ENCODE assay signal across 29 mouse cellular contexts in genomic region chr13:13458138-13458737, GRCm38 (mm10). TPM values are rescaled to one million over a fixed set of nuclear protein-coding genes. Genes with fewer than 3 reads are reported as not detected.
A peak's percentile ranks its signal among the peaks of the same experiment; 100 is the strongest.
DNase-seq lines count a peak whose midpoint lies in the region; ATAC-seq and TF ChIP-seq lines count a peak whose summit lies in the region.
"Had no signal": no experiment of that assay in that cellular context is flagged by ENCODE, and none has a peak within 500 bp of the region (broad histone marks: within the 10 kb centered on the region; RNA-seq: fewer than 3 reads in every experiment).

No protein-coding gene starts in this region.

- TF ChIP-seq CTCF in lung, embryonic 14.5 days (IDR thresholded peaks at IDR 0.05; ENCODE audit: low read depth): no peak
- TF ChIP-seq CTCF in lung, adult 2 months (IDR thresholded peaks at IDR 0.05; ENCODE audit: insufficient read depth, low read length): no peak
- no peak for TF ChIP-seq CTCF in midbrain, postnatal 0 days (IDR thresholded peaks at IDR 0.05)

- DNase-seq in lung, embryonic 14.5 days: peak; percentile 83
- DNase-seq in lung, adult 2 months: no peak
- peak; percentile 31 for DNase-seq in midbrain, postnatal 0 days (ENCODE audit: low spot score)
- DNase-seq in midbrain, embryonic 11.5 days (ENCODE audit: low spot score, missing footprints): no peak
- peak; percentile 7 for DNase-seq in fat pad, adult 2 months (ENCODE audit: extremely low read depth, low read depth, low spot score)
- no peak for DNase-seq in adrenal gland, adult 2 months
- DNase-seq: adrenal gland, postnatal 10 days; B cell, adult 2 months; cerebellum, adult 11 months; cerebellum, adult 9-10 months; cerebellum, postnatal 36 days; gastrocnemius, postnatal 14 days; heart, adult 11 months; kidney, adult 2 months; kidney, postnatal 36 days; liver, embryonic 13.5 days; right cerebral cortex, postnatal 14 days; thymus, postnatal 4 days had no signal

- no peak overlapping the region for H3K4me2 ChIP-seq in lung, embryonic 14.5 days
- no peak overlapping the region for H3K4me2 ChIP-seq in midbrain, postnatal 0 days (ENCODE audit: low read depth, low read length, poor library complexity, severe bottlenecking)
- H3K4me2 ChIP-seq in midbrain, embryonic 11.5 days: no peak overlapping the region
- H3K4me2 ChIP-seq: heart, embryonic 15.5 days; hindbrain, embryonic 14.5 days; intestine, embryonic 15.5 days; liver, embryonic 13.5 days; midbrain, embryonic 15.5 days; neural tube, embryonic 12.5 days had no signal

- ATAC-seq in lung, embryonic 14.5 days (ENCODE audit: insufficient read depth): peak; percentile 85
- ATAC-seq in midbrain, postnatal 0 days (ENCODE audit: low FRiP score): no peak
- no peak for ATAC-seq in midbrain, embryonic 11.5 days (ENCODE audit: low FRiP score)
- ATAC-seq: activated CD4-positive, CD25-positive, alpha-beta regulatory T cell, adult 4 months; forebrain, embryonic 14.5 days; intestine, embryonic 15.5 days; midbrain, embryonic 15.5 days had no signal

- TF ChIP-seq POLR2A in lung, adult 2 months (IDR thresholded peaks at IDR 0.05; ENCODE audit: borderline replicate concordance, extremely low read depth, low read depth, low read length): no peak

- peaks cover 12% of the 10 kb centered on the region for H3K4me1 ChIP-seq in lung, embryonic 14.5 days (ENCODE audit: insufficient read depth)
- H3K4me1 ChIP-seq in lung, adult 2 months (ENCODE audit: control insufficient read depth, insufficient read depth, low read length): peaks cover 5% of the 10 kb centered on the region; the same call in 1 of the 2 replicates
- no peaks in the 10 kb centered on the region for H3K4me1 ChIP-seq in midbrain, postnatal 0 days (ENCODE audit: insufficient read depth, low read length)
- H3K4me1 ChIP-seq in midbrain, embryonic 11.5 days (ENCODE audit: control insufficient read depth, insufficient read depth, low read length): no peaks in the 10 kb centered on the region
- H3K4me1 ChIP-seq: intestine, embryonic 15.5 days; midbrain, embryonic 15.5 days; neural tube, embryonic 12.5 days had no signal

- no peaks in the 10 kb centered on the region for H3K9me3 ChIP-seq in lung, embryonic 14.5 days (ENCODE audit: low read depth, low read length)
- H3K9me3 ChIP-seq in midbrain, postnatal 0 days (ENCODE audit: low read length): no peaks in the 10 kb centered on the region
- no peaks in the 10 kb centered on the region for H3K9me3 ChIP-seq in midbrain, embryonic 11.5 days (ENCODE audit: control insufficient read depth, low read length)
- H3K9me3 ChIP-seq: heart, embryonic 10.5 days; heart, embryonic 15.5 days; intestine, embryonic 15.5 days; liver, embryonic 13.5 days; midbrain, embryonic 15.5 days; neural tube, embryonic 12.5 days had no signal

- WGBS in lung, embryonic 14.5 days: 44% methylated on average over 4 of the region's 4 CpGs
- 42% methylated on average over 4 of the region's 4 CpGs for WGBS in lung, adult 2 months
- whole genome bisulfite sequencing in midbrain, postnatal 0 days: 76% methylated on average over 4 of the region's 4 CpGs
- WGBS in midbrain, embryonic 11.5 days: 85% methylated on average over 4 of the region's 4 CpGs

- no peaks in the 10 kb centered on the region for H3K27me3 ChIP-seq in lung, embryonic 14.5 days (ENCODE audit: insufficient read depth, low read length)
- no peaks in the 10 kb centered on the region for H3K27me3 ChIP-seq in midbrain, postnatal 0 days (ENCODE audit: insufficient read depth, low read length)
- no peaks in the 10 kb centered on the region for H3K27me3 ChIP-seq in midbrain, embryonic 11.5 days (ENCODE audit: control insufficient read depth, insufficient read depth, low read length)
- H3K27me3 ChIP-seq: heart, embryonic 15.5 days; intestine, embryonic 15.5 days; liver, embryonic 13.5 days; midbrain, embryonic 15.5 days; neural tube, embryonic 12.5 days had no signal

- H3K9ac ChIP-seq in lung, embryonic 14.5 days: no peak overlapping the region
- no peak overlapping the region for H3K9ac ChIP-seq in midbrain, postnatal 0 days (replicated peaks; ENCODE audit: low read length, poor library complexity, severe bottlenecking)
- H3K9ac ChIP-seq in midbrain, embryonic 11.5 days (ENCODE audit: low read length): no peak overlapping the region
- H3K9ac ChIP-seq: heart, embryonic 15.5 days; hindbrain, embryonic 14.5 days; intestine, embryonic 15.5 days; liver, embryonic 13.5 days; midbrain, embryonic 15.5 days; neural tube, embryonic 12.5 days had no signal

- H3K27ac ChIP-seq in lung, embryonic 14.5 days (ENCODE audit: low read depth): peak overlapping the region; percentile 50
- H3K27ac ChIP-seq in midbrain, postnatal 0 days (ENCODE audit: low read depth, low read length): no peak overlapping the region
- H3K27ac ChIP-seq in midbrain, embryonic 11.5 days (ENCODE audit: low read depth, low read length): no peak overlapping the region
- H3K27ac ChIP-seq: heart, embryonic 10.5 days; heart, embryonic 15.5 days; hindbrain, embryonic 14.5 days; intestine, embryonic 15.5 days; layer of hippocampus, adult 2 months; left cerebral cortex, adult 2 months; liver, embryonic 13.5 days; macrophage; midbrain, embryonic 15.5 days; neural tube, embryonic 12.5 days had no signal

- no peak overlapping the region for H3K4me3 ChIP-seq in lung, embryonic 14.5 days (ENCODE audit: low read depth, low read length)
- no peak overlapping the region for H3K4me3 ChIP-seq in lung, adult 2 months (replicated peaks; ENCODE audit: extremely low read depth, low read depth, low read length)
- no peak overlapping the region for H3K4me3 ChIP-seq in midbrain, postnatal 0 days (ENCODE audit: low read depth, low read length)
- H3K4me3 ChIP-seq in midbrain, embryonic 11.5 days (ENCODE audit: low read depth, low read length): no peak overlapping the region
- H3K4me3 ChIP-seq: heart, embryonic 10.5 days; heart, embryonic 15.5 days; intestine, embryonic 15.5 days; layer of hippocampus, adult 2 months; left cerebral cortex, adult 2 months; liver, embryonic 13.5 days; midbrain, embryonic 15.5 days; neural tube, embryonic 12.5 days had no signal

- no peaks in the 10 kb centered on the region for H3K36me3 ChIP-seq in lung, embryonic 14.5 days (ENCODE audit: insufficient read depth)
- H3K36me3 ChIP-seq in midbrain, postnatal 0 days (ENCODE audit: insufficient read depth, low read length): no peaks in the 10 kb centered on the region
- no peaks in the 10 kb centered on the region for H3K36me3 ChIP-seq in midbrain, embryonic 11.5 days (ENCODE audit: control insufficient read depth, insufficient read depth, low read length)
- H3K36me3 ChIP-seq: heart, embryonic 10.5 days; heart, embryonic 15.5 days; intestine, embryonic 15.5 days; liver, embryonic 13.5 days; midbrain, embryonic 15.5 days; neural tube, embryonic 12.5 days had no signal

RNA-seq across cellular contexts. Expression of gene Nid1, which starts 20.9 kb away (rescaled TPM):
- polyA plus RNA-seq in lung, embryonic 14.5 days (2014; fragmentation: Nextera tagmentation; extraction: Ambion mirVana): 160 and 173 TPM in 2 replicates
- polyA plus RNA-seq in lung, adult 2 months (2012; rRNA removed): 94.2 and 96.7 TPM in 2 replicates
- 63.0 and 70.6 TPM in 2 replicates for total RNA-seq in midbrain, postnatal 0 days (2014; rRNA removed)
- 27.3 and 31.2 TPM in 2 replicates for polyA plus RNA-seq in midbrain, postnatal 0 days (2015; fragmentation: Nextera tagmentation; extraction: Ambion mirVana)
- 42.7 and 44.2 TPM in 2 replicates for polyA plus RNA-seq in midbrain, embryonic 11.5 days (2014; fragmentation: Nextera tagmentation; extraction: Ambion mirVana)
- total RNA-seq in adrenal gland, adult 2 months (2021): 10 to 100 TPM; 62.4 to 64.1 TPM
- 68.3 and 74.0 TPM in 2 replicates for polyA plus RNA-seq in adrenal gland, adult 2 months (2012; rRNA removed)
- polyA plus RNA-seq: activated CD4-positive, CD25-positive, alpha-beta regulatory T cell, adult 4 months had no signal

Comparison
In these comparisons a context has a peak if more than half of its experiments do, and no peak if none do; other contexts are left out.
1. DNase-seq: peak in lung, embryonic 14.5 days (single experiment), midbrain, postnatal 0 days (single experiment) and fat pad, adult 2 months (single experiment); none in lung, adult 2 months (single experiment), midbrain, embryonic 11.5 days (single experiment) and adrenal gland, adult 2 months (single experiment).